8 mouse cellular contexts compared by ENCODE assay signal in the genomic region with DNA sequence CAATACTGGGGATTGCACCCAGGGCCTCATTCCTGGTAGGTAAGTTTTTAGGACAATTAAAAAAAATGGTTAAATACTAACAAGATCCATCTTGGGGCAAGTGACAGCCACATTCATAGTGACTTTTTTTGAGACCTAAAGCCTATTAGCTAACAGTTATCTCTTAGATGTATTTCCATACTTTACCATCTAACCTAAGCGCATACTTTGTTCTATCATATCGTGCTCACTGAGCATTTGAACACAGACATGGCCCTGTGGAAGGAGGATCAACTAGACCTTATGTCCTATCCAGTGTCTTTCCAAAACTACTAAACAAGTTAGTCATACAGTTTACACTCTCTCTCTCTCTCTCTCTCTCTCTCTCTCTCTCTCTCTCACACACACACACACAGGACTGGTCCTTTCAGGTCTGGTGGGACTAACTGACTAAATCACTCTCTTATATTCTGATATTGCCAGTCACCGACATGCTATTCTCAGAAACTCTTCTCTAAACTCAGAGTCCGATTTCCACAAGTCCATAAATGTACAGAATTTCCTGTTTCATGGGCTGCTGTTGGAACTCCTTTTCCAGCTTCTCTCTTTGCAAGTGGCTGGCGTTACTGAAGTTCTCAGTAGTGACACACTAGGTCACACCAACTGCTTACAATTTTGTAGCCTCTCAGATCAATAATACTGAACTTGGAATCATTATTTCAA. TPM values are rescaled to one million over a fixed set of nuclear protein-coding genes. Genes with fewer than 3 reads are reported as not detected.
DNase-seq lines count a peak whose midpoint lies in the region; ATAC-seq and TF ChIP-seq lines count a peak whose summit lies in the region.

No protein-coding gene starts in this region.

- no peak for TF ChIP-seq EP300 in liver, embryonic 14.5 days (IDR thresholded peaks at IDR 0.05; ENCODE audit: low read depth)

- WGBS in kidney, adult 2 months: 46% methylated on average over 5 of the region's 5 CpGs
- 51% methylated on average over 5 of the region's 5 CpGs for WGBS in forebrain, embryonic 14.5 days
- WGBS in liver, embryonic 14.5 days (ENCODE audit: insufficient replicate concordance): 30% methylated on average over 5 of the region's 5 CpGs
- WGBS in thymus, adult 2 months: 67% methylated on average over 5 of the region's 5 CpGs

- peak overlapping the region; percentile 64 for H3K4me2 ChIP-seq in forebrain, embryonic 14.5 days (ENCODE audit: low read length)
- peak overlapping the region; percentile 81 for H3K4me2 ChIP-seq in liver, embryonic 14.5 days (ENCODE audit: low read depth)

- H3K9me3 ChIP-seq in forebrain, embryonic 14.5 days (replicated peaks; ENCODE audit: control insufficient read depth, low read length): no peaks in the 10 kb centered on the region
- H3K9me3 ChIP-seq in liver, embryonic 14.5 days (ENCODE audit: control insufficient read depth, low read length): no peaks in the 10 kb centered on the region

- H3K9ac ChIP-seq in forebrain, embryonic 14.5 days (ENCODE audit: low read length): peak overlapping the region; percentile 58
- peak overlapping the region; percentile 91 for H3K9ac ChIP-seq in liver, embryonic 14.5 days (replicated peaks)

- TF ChIP-seq POLR2A in kidney, adult 2 months (IDR thresholded peaks at IDR 0.05; ENCODE audit: low read depth, low read length): no peak
- TF ChIP-seq POLR2A in thymus, adult 2 months (IDR thresholded peaks at IDR 0.05; ENCODE audit: control insufficient read depth, extremely low read depth, insufficient read depth, low read length, poor library complexity): no peak

- H3K27ac ChIP-seq in kidney, adult 2 months (ENCODE audit: insufficient read depth, low read depth, low read length): peak overlapping the region; percentile 89
- no peak overlapping the region; the same call in 1 of the 2 replicates for H3K27ac ChIP-seq in forebrain, embryonic 14.5 days (ENCODE audit: low read depth, low read length)
- peak overlapping the region; percentile 95 for H3K27ac ChIP-seq in liver, embryonic 14.5 days
- no peak overlapping the region for H3K27ac ChIP-seq in thymus, adult 2 months (ENCODE audit: control insufficient read depth, insufficient read depth, low read length)

- no peak overlapping the region for H3K4me3 ChIP-seq in kidney, adult 2 months (ENCODE audit: insufficient read depth, low read depth, low read length)
- H3K4me3 ChIP-seq in forebrain, embryonic 14.5 days (ENCODE audit: low read depth, low read length): peak overlapping the region; percentile 35
- peak overlapping the region; percentile 64 to 82 for H3K4me3 ChIP-seq in liver, embryonic 14.5 days (ENCODE audit: insufficient read depth in 1 of 2, low read depth in 2 of 2, low read length in 2 of 2)
- H3K4me3 ChIP-seq in thymus, adult 2 months (ENCODE audit: control insufficient read depth, insufficient read depth, low read length): no peak overlapping the region

- TF ChIP-seq CTCF in kidney, adult 2 months (conservative IDR thresholded peaks at IDR 0.05; ENCODE audit: insufficient read depth, insufficient read length, low read depth, low read length): no peak
- no peak for TF ChIP-seq CTCF in liver, embryonic 14.5 days (IDR thresholded peaks at IDR 0.05; ENCODE audit: low read depth)
- no peak for TF ChIP-seq CTCF in thymus, adult 2 months (IDR thresholded peaks at IDR 0.05; ENCODE audit: borderline replicate concordance, control insufficient read depth, extremely low read depth, insufficient read depth, low read length, poor library complexity)

- no peak for ATAC-seq in forebrain, embryonic 14.5 days
- ATAC-seq in liver, embryonic 14.5 days (ENCODE audit: insufficient read depth): no peak

- no peaks in the 10 kb centered on the region for H3K36me3 ChIP-seq in kidney, adult 2 months (ENCODE audit: control insufficient read depth, insufficient read depth, low read length)
- H3K36me3 ChIP-seq in forebrain, embryonic 14.5 days (ENCODE audit: control insufficient read depth, insufficient read depth, low read length): no peaks in the 10 kb centered on the region
- H3K36me3 ChIP-seq in liver, embryonic 14.5 days (replicated peaks; ENCODE audit: control insufficient read depth, insufficient read depth, low read depth): no peaks in the 10 kb centered on the region
- no peaks in the 10 kb centered on the region for H3K36me3 ChIP-seq in thymus, adult 2 months (ENCODE audit: control insufficient read depth, insufficient read depth, low read length)

- no peaks in the 10 kb centered on the region for H3K27me3 ChIP-seq in kidney, adult 2 months (replicated peaks; ENCODE audit: control insufficient read depth, insufficient read depth, low read length)
- H3K27me3 ChIP-seq in forebrain, embryonic 14.5 days (replicated peaks; ENCODE audit: control insufficient read depth, insufficient read depth, low read length): no peaks in the 10 kb centered on the region
- no peaks in the 10 kb centered on the region for H3K27me3 ChIP-seq in liver, embryonic 14.5 days (ENCODE audit: control insufficient read depth, insufficient read depth, low read length)
- no peaks in the 10 kb centered on the region for H3K27me3 ChIP-seq in thymus, adult 2 months (ENCODE audit: control insufficient read depth, insufficient read depth, low read length)

- peaks cover 3% of the 10 kb centered on the region; the same call in 1 of the 2 replicates for H3K4me1 ChIP-seq in kidney, adult 2 months (ENCODE audit: control insufficient read depth, insufficient read depth, low read length)
- peaks cover 8% of the 10 kb centered on the region for H3K4me1 ChIP-seq in forebrain, embryonic 14.5 days (ENCODE audit: control insufficient read depth, insufficient read depth, low read length)
- H3K4me1 ChIP-seq in liver, embryonic 14.5 days (replicated peaks; ENCODE audit: control insufficient read depth in 2 of 2, insufficient read depth in 2 of 2, low read length in 1 of 2): peaks cover 17 to 27% of the 10 kb centered on the region in 2 experiments
- peaks cover 6% of the 10 kb centered on the region for H3K4me1 ChIP-seq in thymus, adult 2 months (replicated peaks; ENCODE audit: control insufficient read depth, insufficient read depth, low read length)

- no peak for DNase-seq in kidney, adult 2 months
- no peak for DNase-seq in kidney, postnatal 14 days
- DNase-seq in ES-CJ7 (ENCODE audit: low read depth, low spot score): peak; percentile 27
- no peak for DNase-seq in forebrain, embryonic 14.5 days (ENCODE audit: low spot score)
- DNase-seq in liver, embryonic 14.5 days (ENCODE audit: low read depth in 3 of 3, low spot score in 3 of 3): no peak
- DNase-seq in urinary bladder, adult 18-20 months (ENCODE audit: low spot score in 2 of 2): no peak
- DNase-seq in thymus, adult 2 months: no peak
- DNase-seq in layer of hippocampus, postnatal 10 days (ENCODE audit: low spot score in 2 of 2): no peak

RNA-seq across cellular contexts. Expression of a gene that starts 1.5 kb away (rescaled TPM):
- polyA plus RNA-seq in kidney, adult 2 months (2012; rRNA removed): 0.95 and 3.4 TPM in 2 replicates
- polyA plus RNA-seq in forebrain, embryonic 14.5 days (2014; fragmentation: Nextera tagmentation; extraction: Ambion mirVana): 4.8 and 8.3 TPM in 2 replicates
- 8.7 and 17.9 TPM in 2 replicates for polyA plus RNA-seq in liver, embryonic 14.5 days (2012; rRNA removed)
- 12.0 TPM in 2 replicates for polyA plus RNA-seq in liver, embryonic 14.5 days (2014; fragmentation: Nextera tagmentation; extraction: Ambion mirVana)
- polyA plus RNA-seq in thymus, adult 2 months (2012; rRNA removed): 248 and 460 TPM in 2 replicates
- total RNA-seq in layer of hippocampus, postnatal 10 days (2021): 10 to 100 TPM; 64.1 to 78.6 TPM

RNA-seq across cellular contexts. Expression of a gene that starts 1.8 kb away (rescaled TPM):
- polyA plus RNA-seq in kidney, adult 2 months (2012; rRNA removed): 4.2 and 6.0 TPM in 2 replicates
- 2.5 and 3.5 TPM in 2 replicates for polyA plus RNA-seq in forebrain, embryonic 14.5 days (2014; fragmentation: Nextera tagmentation; extraction: Ambion mirVana)
- 17.7 and 25.1 TPM in 2 replicates for polyA plus RNA-seq in liver, embryonic 14.5 days (2012; rRNA removed)
- polyA plus RNA-seq in liver, embryonic 14.5 days (2014; fragmentation: Nextera tagmentation; extraction: Ambion mirVana): 1.0 and 3.1 TPM in 2 replicates
- polyA plus RNA-seq in thymus, adult 2 months (2012; rRNA removed): 322 and 402 TPM in 2 replicates
- 10 to 100 TPM; 73.9 to 80.0 TPM for total RNA-seq in layer of hippocampus, postnatal 10 days (2021)

RNA-seq across cellular contexts. Expression of a gene that starts 7.3 kb away (rescaled TPM):
- polyA plus RNA-seq in kidney, adult 2 months (2012; rRNA removed): 10.5 and 12.5 TPM in 2 replicates
- polyA plus RNA-seq in forebrain, embryonic 14.5 days (2014; fragmentation: Nextera tagmentation; extraction: Ambion mirVana): 14.0 and 18.0 TPM in 2 replicates
- polyA plus RNA-seq in liver, embryonic 14.5 days (2012; rRNA removed): 66.4 and 87.2 TPM in 2 replicates
- 36.5 and 47.8 TPM in 2 replicates for polyA plus RNA-seq in liver, embryonic 14.5 days (2014; fragmentation: Nextera tagmentation; extraction: Ambion mirVana)
- polyA plus RNA-seq in thymus, adult 2 months (2012; rRNA removed): 33.1 and 38.5 TPM in 2 replicates
- total RNA-seq in layer of hippocampus, postnatal 10 days (2021): 10 to 100 TPM; 51.2 to 53.7 TPM

RNA-seq across cellular contexts. Expression of a gene that starts 8.9 kb away (rescaled TPM):
- polyA plus RNA-seq in kidney, adult 2 months (2012; rRNA removed): 0.76 TPM in 1 of 2 replicates, not detected in the other
- 20.4 and 37.4 TPM in 2 replicates for polyA plus RNA-seq in forebrain, embryonic 14.5 days (2014; fragmentation: Nextera tagmentation; extraction: Ambion mirVana)
- polyA plus RNA-seq in liver, embryonic 14.5 days (2012; rRNA removed): 35.2 and 55.3 TPM in 2 replicates
- polyA plus RNA-seq in liver, embryonic 14.5 days (2014; fragmentation: Nextera tagmentation; extraction: Ambion mirVana): 15.5 and 18.0 TPM in 2 replicates
- polyA plus RNA-seq in thymus, adult 2 months (2012; rRNA removed): 149 and 177 TPM in 2 replicates
- total RNA-seq in layer of hippocampus, postnatal 10 days (2021): 10 to 100 TPM; 33.8 to 36.8 TPM

RNA-seq across cellular contexts. Expression of a gene that starts 9.1 kb away (rescaled TPM):
- 0.92 and 1.0 TPM in 2 replicates for polyA plus RNA-seq in kidney, adult 2 months (2012; rRNA removed)
- polyA plus RNA-seq in forebrain, embryonic 14.5 days (2014; fragmentation: Nextera tagmentation; extraction: Ambion mirVana): 3.0 and 7.0 TPM in 2 replicates
- polyA plus RNA-seq in liver, embryonic 14.5 days (2012; rRNA removed): 21.4 and 38.1 TPM in 2 replicates
- 11.2 and 12.4 TPM in 2 replicates for polyA plus RNA-seq in liver, embryonic 14.5 days (2014; fragmentation: Nextera tagmentation; extraction: Ambion mirVana)
- polyA plus RNA-seq in thymus, adult 2 months (2012; rRNA removed): 177 and 218 TPM in 2 replicates
- 10 to 100 TPM; 29.4 to 36.1 TPM for total RNA-seq in layer of hippocampus, postnatal 10 days (2021)

Comparison
In these comparisons a context has a peak if more than half of its experiments do, and no peak if none do; other contexts are left out.
1. H3K27ac ChIP-seq: peak in kidney, adult 2 months (single experiment) and liver, embryonic 14.5 days (single experiment); none in forebrain, embryonic 14.5 days (single experiment) and thymus, adult 2 months (single experiment).
2. H3K4me3 ChIP-seq: peak in forebrain, embryonic 14.5 days (single experiment) and liver, embryonic 14.5 days (2 of 2); none in kidney, adult 2 months (single experiment) and thymus, adult 2 months (single experiment).
3. RNA of a gene that starts 1.5 kb away (polyA plus RNA-seq): 248 to 460 TPM in thymus, adult 2 months; 8.7 to 17.9 TPM in liver, embryonic 14.5 days, 4.8 to 8.3 TPM in forebrain, embryonic 14.5 days and 0.95 to 3.4 TPM in kidney, adult 2 months; every median in the first group is over 10 times any median in the second.
4. RNA of a gene that starts 1.8 kb away (polyA plus RNA-seq): 322 to 402 TPM in thymus, adult 2 months; 1.0 to 25.1 TPM in liver, embryonic 14.5 days, 4.2 to 6.0 TPM in kidney, adult 2 months and 2.5 to 3.5 TPM in forebrain, embryonic 14.5 days; every median in the first group is over 10 times any median in the second.